Mouse (Mus musculus): ENCODE results near the gene Cfap52. TPM values are rescaled to one million over a fixed set of nuclear protein-coding genes. Genes with fewer than 3 reads are reported as not detected.

Cfap52 gene
- total and polyA plus RNA-seq, 3 experiments = 0.64 TPM; not detected in 2

DNA sequence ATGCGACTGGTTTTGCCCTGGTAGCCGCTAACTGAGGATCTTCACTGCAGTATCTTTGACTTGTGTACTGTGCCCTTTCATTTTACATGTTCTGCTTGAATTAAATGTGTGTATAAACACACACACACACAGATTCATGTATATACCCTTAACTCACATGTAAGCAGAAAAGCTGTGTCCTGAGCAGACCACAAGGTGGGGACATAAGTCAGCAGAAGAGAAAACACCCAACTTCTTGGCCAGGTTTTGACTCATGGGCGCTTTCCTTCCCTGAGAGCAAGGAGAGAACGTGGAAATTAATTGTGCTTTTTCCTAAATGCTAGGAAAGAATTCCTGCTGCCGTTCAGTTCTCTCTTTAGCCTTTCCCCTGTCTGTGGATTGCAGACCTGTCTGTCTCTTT is 34.2 kb upstream of the Cfap52 start:
- no peak for TF ChIP-seq EP300 (IDR thresholded peaks at IDR 0.05; ENCODE audit: insufficient read depth, low read depth, low read length)
- no peak for TF ChIP-seq POLR2A (IDR thresholded peaks at IDR 0.05; ENCODE audit: insufficient read depth, low read depth, low read length)
- TF ChIP-seq CTCF (IDR thresholded peaks at IDR 0.05) = peak; percentile 44
- intact Hi-C loops (cut with DNase I) = loop anchor here (10.0 kb wide), 1 partner anchor 115 kb away; no protein-coding TSS in a partner anchor
- no peaks in the 10 kb centered on the region for H3K4me1 ChIP-seq (ENCODE audit: control insufficient read depth, insufficient read depth, low read length)
- H3K27ac ChIP-seq = no peak overlapping the region
- H3K36me3 ChIP-seq (ENCODE audit: control insufficient read depth, insufficient read depth, low read length) = no peaks in the 10 kb centered on the region
- no peaks in the 10 kb centered on the region for H3K27me3 ChIP-seq (ENCODE audit: control insufficient read depth, insufficient read depth, low read length)
- WGBS = 67% methylated on average over 5 of the region's 5 CpGs
- H3K79me2 ChIP-seq (replicated peaks; ENCODE audit: control insufficient read depth, insufficient read depth, low read length) = no peaks in the 10 kb centered on the region
- DNase-seq = no peak
- H3K9ac ChIP-seq (ENCODE audit: low read depth, low read length) = no peak overlapping the region
- H3K4me3 ChIP-seq = no peak overlapping the region

DNA sequence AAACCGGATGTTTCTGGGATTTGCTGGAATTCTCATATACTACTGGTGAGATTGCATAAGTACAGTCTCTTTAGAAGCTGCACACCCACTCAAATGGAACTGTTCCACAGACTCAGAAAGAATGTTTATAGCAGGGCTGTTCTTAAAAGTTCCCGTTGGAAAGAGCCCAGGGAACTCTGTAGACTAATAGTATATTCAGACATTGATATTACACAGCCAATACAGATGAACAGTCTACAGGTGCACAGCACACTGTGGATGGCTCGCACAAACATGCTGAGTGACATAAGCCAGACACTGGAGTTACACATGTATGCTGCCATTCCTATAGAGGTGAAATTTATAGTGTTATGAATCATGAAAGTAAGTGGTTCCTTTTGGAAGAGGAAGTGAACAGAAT is 33.5 kb upstream of the Cfap52 start:
- intact Hi-C loops (cut with DNase I) = no loop called here
- no peaks in the 10 kb centered on the region for H3K79me2 ChIP-seq (replicated peaks; ENCODE audit: control insufficient read depth, insufficient read depth, low read length)
- no peak for DNase-seq
- H3K4me1 ChIP-seq (ENCODE audit: control insufficient read depth, insufficient read depth, low read length) = no peaks in the 10 kb centered on the region
- H3K4me3 ChIP-seq = no peak overlapping the region
- no peaks in the 10 kb centered on the region for H3K36me3 ChIP-seq (ENCODE audit: control insufficient read depth, insufficient read depth, low read length)
- TF ChIP-seq POLR2A (IDR thresholded peaks at IDR 0.05; ENCODE audit: insufficient read depth, low read depth, low read length) (no peak), CTCF (IDR thresholded peaks at IDR 0.05) (no peak)
- H3K27me3 ChIP-seq (ENCODE audit: control insufficient read depth, insufficient read depth, low read length) = no peaks in the 10 kb centered on the region
- 85% methylated on average over 3 of the region's 3 CpGs for WGBS
- no peak overlapping the region for H3K9ac ChIP-seq (ENCODE audit: low read depth, low read length)
- no peak overlapping the region for H3K27ac ChIP-seq

DNA sequence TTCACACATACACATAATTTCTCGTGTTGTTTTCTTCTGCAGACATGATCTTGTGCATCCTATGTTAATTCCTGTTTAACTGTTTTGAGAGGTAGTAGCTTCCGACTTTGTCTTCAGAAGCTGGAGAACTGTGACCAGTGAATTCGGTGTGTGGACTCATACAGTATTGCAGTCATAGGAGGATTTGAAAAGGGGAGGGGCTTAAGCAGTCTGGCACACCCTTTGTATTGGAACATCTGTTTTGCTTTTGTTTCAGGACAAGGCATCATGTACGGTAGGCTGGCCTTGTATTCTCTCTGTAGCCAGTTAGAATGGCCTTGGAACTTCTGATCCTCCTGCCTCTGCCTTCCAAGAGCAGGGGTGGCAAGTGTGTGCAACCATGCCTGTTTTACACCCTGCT is 30.5 kb upstream of the Cfap52 start:
- intact Hi-C loops (cut with DNase I) = no loop called here
- no peak for DNase-seq
- no peaks in the 10 kb centered on the region for H3K4me1 ChIP-seq (ENCODE audit: control insufficient read depth, insufficient read depth, low read length)
- H3K79me2 ChIP-seq (replicated peaks; ENCODE audit: control insufficient read depth, insufficient read depth, low read length) = no peaks in the 10 kb centered on the region
- H3K36me3 ChIP-seq (ENCODE audit: control insufficient read depth, insufficient read depth, low read length) = no peaks in the 10 kb centered on the region
- no peak overlapping the region for H3K27ac ChIP-seq
- no peak overlapping the region for H3K9ac ChIP-seq (ENCODE audit: low read depth, low read length)
- 76% methylated on average over 4 of the region's 4 CpGs for WGBS
- H3K4me3 ChIP-seq = no peak overlapping the region
- TF ChIP-seq EP300 (IDR thresholded peaks at IDR 0.05; ENCODE audit: insufficient read depth, low read depth, low read length) (no peak), CTCF (IDR thresholded peaks at IDR 0.05) (no peak), POLR2A (IDR thresholded peaks at IDR 0.05; ENCODE audit: insufficient read depth, low read depth, low read length) (no peak)
- H3K27me3 ChIP-seq (ENCODE audit: control insufficient read depth, insufficient read depth, low read length) = no peaks in the 10 kb centered on the region

DNA sequence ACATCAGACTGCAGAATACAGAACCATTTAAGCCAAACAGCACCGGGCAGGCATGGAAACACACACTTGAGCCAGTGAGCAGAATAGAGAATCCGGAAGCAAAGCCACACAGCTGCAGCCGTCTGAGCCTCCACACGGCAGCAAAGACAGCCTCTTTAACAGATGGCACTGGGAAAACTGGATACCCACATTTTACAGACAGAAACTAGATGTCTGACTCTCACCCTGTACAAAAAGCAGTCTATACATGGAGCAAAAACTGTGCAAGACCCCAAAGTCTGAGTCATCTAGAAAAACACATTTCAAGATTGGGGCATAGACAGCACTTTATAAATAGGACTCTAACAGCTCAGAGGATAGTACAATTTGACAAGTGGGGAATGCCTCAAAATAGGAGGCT is 25.8 kb upstream of the Cfap52 start:
- H3K36me3 ChIP-seq (ENCODE audit: control insufficient read depth, insufficient read depth, low read length) = no peaks in the 10 kb centered on the region
- no peak for TF ChIP-seq EP300 (IDR thresholded peaks at IDR 0.05; ENCODE audit: insufficient read depth, low read depth, low read length)
- no peak for TF ChIP-seq POLR2A (IDR thresholded peaks at IDR 0.05; ENCODE audit: insufficient read depth, low read depth, low read length)
- no peak for TF ChIP-seq CTCF (IDR thresholded peaks at IDR 0.05)
- intact Hi-C loops (cut with DNase I) = no loop called here
- WGBS = 83% methylated on average over 4 of the region's 4 CpGs
- no peak overlapping the region for H3K4me3 ChIP-seq
- no peak overlapping the region for H3K9ac ChIP-seq (ENCODE audit: low read depth, low read length)
- no peak overlapping the region for H3K27ac ChIP-seq
- no peaks in the 10 kb centered on the region for H3K27me3 ChIP-seq (ENCODE audit: control insufficient read depth, insufficient read depth, low read length)
- H3K79me2 ChIP-seq (replicated peaks; ENCODE audit: control insufficient read depth, insufficient read depth, low read length) = no peaks in the 10 kb centered on the region
- DNase-seq = no peak
- no peaks in the 10 kb centered on the region for H3K4me1 ChIP-seq (ENCODE audit: control insufficient read depth, insufficient read depth, low read length)

DNA sequence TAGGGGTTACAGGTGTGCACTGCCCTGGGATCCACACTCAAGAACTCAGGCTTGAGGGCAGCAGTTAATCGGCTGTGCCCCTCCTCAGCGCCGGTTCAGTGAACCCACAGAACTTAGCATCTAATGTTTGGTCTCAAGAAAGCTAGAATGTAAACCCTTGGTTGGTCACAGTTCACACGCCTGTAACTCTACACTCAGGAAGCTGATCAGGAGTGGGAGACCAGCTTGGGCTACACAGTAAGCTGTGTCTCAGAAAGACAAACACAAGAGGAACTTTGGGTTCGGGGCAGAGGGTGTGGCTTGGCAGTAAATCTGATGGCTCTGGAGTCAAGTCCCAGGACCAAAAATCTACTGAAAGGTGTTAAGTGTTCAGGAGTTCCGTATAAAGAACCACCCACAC is 18.1 kb upstream of the Cfap52 start:
- 85% methylated on average over 6 of the region's 6 CpGs for WGBS
- intact Hi-C loops (cut with DNase I) = no loop called here
- TF ChIP-seq POLR2A (IDR thresholded peaks at IDR 0.05; ENCODE audit: insufficient read depth, low read depth, low read length) = no peak
- TF ChIP-seq EP300 (IDR thresholded peaks at IDR 0.05; ENCODE audit: insufficient read depth, low read depth, low read length) = no peak
- Histone ChIP-seq H3K36me3 (ENCODE audit: control insufficient read depth, insufficient read depth, low read length) (no peaks in the 10 kb centered on the region), H3K4me3 (no peak overlapping the region), H3K4me1 (ENCODE audit: control insufficient read depth, insufficient read depth, low read length) (no peaks in the 10 kb centered on the region), H3K79me2 (replicated peaks; ENCODE audit: control insufficient read depth, insufficient read depth, low read length) (no peaks in the 10 kb centered on the region), H3K9ac (ENCODE audit: low read depth, low read length) (no peak overlapping the region), H3K27me3 (ENCODE audit: control insufficient read depth, insufficient read depth, low read length) (no peaks in the 10 kb centered on the region), H3K27ac (no peak overlapping the region)
- no peak for DNase-seq

DNA sequence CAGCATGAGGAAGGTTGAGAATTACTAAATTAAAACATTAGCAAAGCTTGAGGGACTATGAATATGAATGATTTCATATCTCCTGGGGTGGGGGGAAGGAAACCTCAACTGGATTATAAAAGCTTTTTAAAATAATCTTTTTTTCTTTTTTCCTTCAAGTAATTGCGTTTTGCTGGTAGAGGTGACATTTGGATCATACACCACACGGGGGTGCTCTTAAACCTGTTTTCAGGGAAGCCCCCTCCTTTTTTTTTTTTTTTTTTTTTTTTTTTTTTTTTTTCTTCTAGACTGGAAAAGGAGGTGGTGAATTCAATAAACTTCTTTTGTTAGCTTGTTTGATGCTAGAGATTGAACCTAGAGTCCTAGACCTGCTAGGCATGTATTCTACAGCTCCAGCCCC is 9.8 kb upstream of the Cfap52 start:
- no peaks in the 10 kb centered on the region; the same call in 1 of the 2 replicates for H3K4me1 ChIP-seq (ENCODE audit: control insufficient read depth, insufficient read depth, low read length)
- intact Hi-C loops (cut with DNase I) = loop anchor here (1.0 kb wide), 1 partner anchor 433 kb away; no protein-coding TSS in a partner anchor
- TF ChIP-seq POLR2A (IDR thresholded peaks at IDR 0.05; ENCODE audit: insufficient read depth, low read depth, low read length) (no peak), EP300 (IDR thresholded peaks at IDR 0.05; ENCODE audit: insufficient read depth, low read depth, low read length) (no peak), CTCF (IDR thresholded peaks at IDR 0.05) (peak; percentile 52)
- peaks cover 4% of the 10 kb centered on the region for H3K36me3 ChIP-seq (ENCODE audit: control insufficient read depth, insufficient read depth, low read length)
- H3K27me3 ChIP-seq (ENCODE audit: control insufficient read depth, insufficient read depth, low read length) = no peaks in the 10 kb centered on the region
- WGBS = 17% methylated on average over 2 of the region's 2 CpGs
- H3K4me3 ChIP-seq = no peak overlapping the region
- no peak overlapping the region for H3K9ac ChIP-seq (ENCODE audit: low read depth, low read length)
- no peak overlapping the region for H3K27ac ChIP-seq
- H3K79me2 ChIP-seq (replicated peaks; ENCODE audit: control insufficient read depth, insufficient read depth, low read length) = no peaks in the 10 kb centered on the region
- DNase-seq = no peak

All from heart, adult 2 months (tissue).